Mouse (Mus musculus): ENCODE data around the gene Fev. TPM values are rescaled to one million over a fixed set of nuclear protein-coding genes. Genes with fewer than 3 reads are reported as not detected.

The Fev gene
- polyA plus RNA-seq, 1 experiment from 2014 or later: 0.23 TPM

DNA sequence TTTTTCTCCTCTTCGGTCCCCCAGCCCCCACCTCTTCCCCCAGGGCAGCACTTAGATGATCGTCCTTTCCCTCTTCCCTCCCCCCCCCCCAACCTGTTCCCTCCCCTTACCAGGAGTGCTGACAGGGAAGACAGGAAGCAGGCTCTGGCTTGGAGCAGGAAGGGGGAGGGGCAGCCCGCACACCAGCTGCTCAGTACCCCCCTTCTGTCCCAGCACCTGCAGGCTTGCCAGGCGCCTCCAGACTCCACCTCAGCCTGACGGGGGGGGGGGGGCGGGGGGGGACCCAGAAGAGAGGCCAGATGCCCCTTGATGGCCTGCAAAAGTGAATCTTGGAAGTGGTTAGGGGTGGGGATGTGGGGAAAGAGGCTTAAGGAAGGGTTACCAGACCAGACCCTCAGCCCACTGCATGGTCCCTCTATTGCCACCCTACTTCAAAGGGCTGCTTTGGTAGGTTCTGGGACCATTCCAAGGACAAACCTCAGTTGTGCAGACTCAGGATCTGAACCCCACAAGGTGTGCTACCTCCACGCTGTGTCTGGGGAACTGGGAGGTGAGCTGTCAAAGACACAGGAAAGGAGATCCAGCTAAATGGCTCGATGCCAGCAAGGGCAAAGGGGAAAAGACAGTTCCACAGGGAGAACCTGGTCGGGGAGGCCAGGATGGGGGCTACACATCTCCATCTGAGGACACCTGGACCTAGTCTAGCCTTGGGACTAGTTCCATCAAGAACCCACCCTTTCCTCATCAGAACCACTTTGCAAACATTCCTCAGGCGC, 13.6 kb upstream of the Fev start:
- H3K27ac ChIP-seq (ENCODE audit: low read depth, low read length): no peak overlapping the region
- ATAC-seq (replicated peaks; ENCODE audit: low FRiP score): no peak
- H3K27me3 ChIP-seq (replicated peaks; ENCODE audit: control insufficient read depth, insufficient read depth, low read length): peaks cover 95% of the 10 kb centered on the region
- no peak for DNase-seq (ENCODE audit: low spot score)
- H3K4me1 ChIP-seq (replicated peaks; ENCODE audit: control insufficient read depth, insufficient read depth, low read length): no peaks in the 10 kb centered on the region; the same call in 1 of the 2 replicates
- H3K9ac ChIP-seq (ENCODE audit: low read depth, low read length): no peak overlapping the region
- WGBS: 6% methylated on average over 7 of the region's 10 CpGs
- no peak overlapping the region for H3K4me3 ChIP-seq (ENCODE audit: low read depth, low read length)
- H3K36me3 ChIP-seq (ENCODE audit: control insufficient read depth, insufficient read depth, low read length): no peaks in the 10 kb centered on the region
- H3K9me3 ChIP-seq (ENCODE audit: control insufficient read depth, low read length): no peaks in the 10 kb centered on the region
- no peak overlapping the region for H3K4me2 ChIP-seq

- ATAC-seq (replicated peaks; ENCODE audit: low FRiP score): no peak
- no peak overlapping the region for H3K9ac ChIP-seq (ENCODE audit: low read depth, low read length)
- H3K27me3 ChIP-seq (replicated peaks; ENCODE audit: control insufficient read depth, insufficient read depth, low read length): peaks cover 93% of the 10 kb centered on the region
- no peak overlapping the region for H3K27ac ChIP-seq (ENCODE audit: low read depth, low read length)
- no peak overlapping the region for H3K4me3 ChIP-seq (ENCODE audit: low read depth, low read length)
- H3K4me2 ChIP-seq: no peak overlapping the region
- H3K36me3 ChIP-seq (ENCODE audit: control insufficient read depth, insufficient read depth, low read length): no peaks in the 10 kb centered on the region
- no peak for DNase-seq (ENCODE audit: low spot score)
- H3K4me1 ChIP-seq (replicated peaks; ENCODE audit: control insufficient read depth, insufficient read depth, low read length): no peaks in the 10 kb centered on the region; the same call in 1 of the 2 replicates
- no peaks in the 10 kb centered on the region for H3K9me3 ChIP-seq (ENCODE audit: control insufficient read depth, low read length)
- WGBS: 11% methylated on average over 7 of the region's 7 CpGs
Observed at GRCm38 (mm10) chr1:74897976-74898375, 12.8 kb upstream of the Fev start.

GRCm38 (mm10) chr1:74894966-74895365, 9.7 kb upstream of the Fev start:
- H3K27me3 ChIP-seq (replicated peaks; ENCODE audit: control insufficient read depth, insufficient read depth, low read length): peaks cover 92% of the 10 kb centered on the region
- no peaks in the 10 kb centered on the region; the same call in 1 of the 2 replicates for H3K4me1 ChIP-seq (replicated peaks; ENCODE audit: control insufficient read depth, insufficient read depth, low read length)
- H3K4me3 ChIP-seq (ENCODE audit: low read depth, low read length): no peak overlapping the region
- H3K36me3 ChIP-seq (ENCODE audit: control insufficient read depth, insufficient read depth, low read length): no peaks in the 10 kb centered on the region
- ATAC-seq (replicated peaks; ENCODE audit: low FRiP score) (no peak), DNase-seq (ENCODE audit: low spot score) (no peak)
- H3K9ac ChIP-seq (ENCODE audit: low read depth, low read length): no peak overlapping the region
- H3K27ac ChIP-seq (ENCODE audit: low read depth, low read length): no peak overlapping the region
- H3K9me3 ChIP-seq (ENCODE audit: control insufficient read depth, low read length): no peaks in the 10 kb centered on the region
- H3K4me2 ChIP-seq: no peak overlapping the region
- WGBS: 18% methylated on average over 4 of the region's 4 CpGs

DNA sequence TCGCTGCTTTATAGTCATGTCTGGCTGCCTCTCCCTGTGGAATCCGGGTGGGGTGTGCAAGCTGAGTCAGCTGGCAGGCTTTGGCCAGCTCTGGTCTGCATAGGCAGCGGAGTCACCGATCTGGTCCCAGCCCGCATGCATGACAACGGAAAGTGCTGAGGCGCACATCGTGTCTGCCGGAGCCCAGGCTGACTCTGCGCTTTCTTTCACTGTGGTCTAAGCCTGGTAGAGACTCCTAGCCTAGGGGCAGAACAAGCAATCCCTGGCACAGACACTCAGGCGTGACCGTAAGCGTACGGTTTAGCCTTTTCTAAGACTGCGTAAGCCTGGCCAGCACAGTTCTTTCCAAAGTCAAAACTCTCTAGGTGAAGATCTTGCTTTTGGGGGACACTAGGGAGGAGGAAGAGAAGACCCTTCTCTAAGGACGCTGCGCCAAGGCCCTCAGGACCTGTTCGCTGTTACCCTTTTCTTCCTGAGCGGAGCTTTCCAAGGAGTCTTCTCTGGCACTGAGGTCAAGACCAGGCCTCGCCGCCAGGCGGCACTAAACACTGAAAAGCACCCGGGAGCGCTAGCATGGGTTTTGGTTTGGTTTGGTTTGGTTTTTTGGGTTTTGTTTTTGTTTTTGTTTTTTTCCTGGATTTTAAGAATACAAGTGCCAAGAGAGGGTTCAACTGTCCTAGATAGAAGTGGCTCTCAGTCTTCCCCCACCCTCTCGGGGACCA, 8.1 kb upstream of the Fev start, which contains the start of gene Cryba2:
TSS of gene Cryba2 (minus strand) at position 10 of the 722 bp plus-strand sequence.
- no peaks in the 10 kb centered on the region for H3K4me1 ChIP-seq (replicated peaks; ENCODE audit: control insufficient read depth, insufficient read depth, low read length)
- DNase-seq (ENCODE audit: low spot score) (no peak), ATAC-seq (replicated peaks; ENCODE audit: low FRiP score) (no peak)
- no peak within 1 kb of the TSS for H3K9ac ChIP-seq (ENCODE audit: low read depth, low read length)
- no peaks in the 10 kb centered on the region for H3K9me3 ChIP-seq (ENCODE audit: control insufficient read depth, low read length)
- H3K4me3 ChIP-seq (ENCODE audit: low read depth, low read length): no peak within 1 kb of the TSS
- H3K27ac ChIP-seq (ENCODE audit: low read depth, low read length): no peak within 1 kb of the TSS
- WGBS: 9% methylated on average over 25 of the region's 25 CpGs
- H3K27me3 ChIP-seq (replicated peaks; ENCODE audit: control insufficient read depth, insufficient read depth, low read length): peaks cover 84% of the 10 kb centered on the region
- no peak within 1 kb of the TSS for H3K4me2 ChIP-seq
- H3K36me3 ChIP-seq (ENCODE audit: control insufficient read depth, insufficient read depth, low read length): no peaks in the 10 kb centered on the region

DNA sequence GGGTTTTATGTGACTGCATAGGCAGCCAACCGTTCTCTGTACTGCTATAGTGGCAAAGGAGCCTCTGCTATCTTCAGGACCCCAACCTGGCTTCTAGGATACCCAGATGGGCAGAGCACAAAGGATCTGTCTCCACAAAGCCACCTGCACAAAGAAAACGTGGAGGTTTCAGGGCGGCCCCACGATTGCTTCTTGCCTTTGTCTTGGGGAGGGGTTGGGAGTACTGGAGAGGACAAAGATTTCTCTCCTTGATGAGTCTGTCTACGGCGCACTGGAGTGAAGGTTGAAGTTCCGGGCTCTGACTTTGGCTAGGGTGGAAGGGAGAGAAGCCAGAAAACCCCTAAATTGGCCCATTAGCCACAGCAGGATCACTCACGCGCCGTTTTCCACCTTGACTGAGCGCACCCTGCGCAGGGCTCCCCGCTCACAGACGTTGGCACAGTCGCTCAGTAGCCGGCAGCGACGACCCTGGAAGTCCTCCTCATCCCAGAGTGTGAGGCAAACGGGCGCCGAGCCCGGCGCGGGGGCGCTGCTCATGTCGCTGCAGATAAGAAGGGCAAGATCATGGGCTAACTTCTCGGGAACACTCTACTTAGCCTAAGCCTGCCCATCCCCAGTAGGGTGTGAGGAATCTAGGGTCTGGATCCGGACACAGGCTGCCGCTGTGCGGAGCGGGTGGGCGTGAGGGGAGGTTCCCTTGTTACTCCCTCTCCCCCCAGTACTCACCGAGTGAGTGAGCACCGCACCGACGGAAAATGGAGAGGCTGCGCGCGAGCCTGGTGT, 7.3 kb upstream of the Fev start:
- no peaks in the 10 kb centered on the region for H3K9me3 ChIP-seq (ENCODE audit: control insufficient read depth, low read length)
- DNase-seq (ENCODE audit: low spot score) (no peak), ATAC-seq (replicated peaks; ENCODE audit: low FRiP score) (no peak)
- no peak overlapping the region for H3K9ac ChIP-seq (ENCODE audit: low read depth, low read length)
- H3K4me3 ChIP-seq (ENCODE audit: low read depth, low read length): no peak overlapping the region
- no peaks in the 10 kb centered on the region for H3K4me1 ChIP-seq (replicated peaks; ENCODE audit: control insufficient read depth, insufficient read depth, low read length)
- H3K36me3 ChIP-seq (ENCODE audit: control insufficient read depth, insufficient read depth, low read length): no peaks in the 10 kb centered on the region
- H3K4me2 ChIP-seq: no peak overlapping the region
- H3K27me3 ChIP-seq (replicated peaks; ENCODE audit: control insufficient read depth, insufficient read depth, low read length): peaks cover 82% of the 10 kb centered on the region
- 4% methylated on average over 39 of the region's 39 CpGs for WGBS
- no peak overlapping the region for H3K27ac ChIP-seq (ENCODE audit: low read depth, low read length)

- Histone ChIP-seq H3K36me3 (ENCODE audit: control insufficient read depth, insufficient read depth, low read length) (no peaks in the 10 kb centered on the region), H3K9ac (ENCODE audit: low read depth, low read length) (no peak overlapping the region), H3K4me1 (replicated peaks; ENCODE audit: control insufficient read depth, insufficient read depth, low read length) (no peaks in the 10 kb centered on the region), H3K4me2 (no peak overlapping the region), H3K4me3 (ENCODE audit: low read depth, low read length) (no peak overlapping the region), H3K9me3 (ENCODE audit: control insufficient read depth, low read length) (no peaks in the 10 kb centered on the region), H3K27me3 (replicated peaks; ENCODE audit: control insufficient read depth, insufficient read depth, low read length) (peaks cover 81% of the 10 kb centered on the region), H3K27ac (ENCODE audit: low read depth, low read length) (no peak overlapping the region)
- 0% methylated on average over 2 of the region's 8 CpGs for WGBS
- DNase-seq (ENCODE audit: low spot score): no peak
- ATAC-seq (replicated peaks; ENCODE audit: low FRiP score): no peak
Observed at GRCm38 (mm10) chr1:74891513-74891912, 6.3 kb upstream of the Fev start.

DNA sequence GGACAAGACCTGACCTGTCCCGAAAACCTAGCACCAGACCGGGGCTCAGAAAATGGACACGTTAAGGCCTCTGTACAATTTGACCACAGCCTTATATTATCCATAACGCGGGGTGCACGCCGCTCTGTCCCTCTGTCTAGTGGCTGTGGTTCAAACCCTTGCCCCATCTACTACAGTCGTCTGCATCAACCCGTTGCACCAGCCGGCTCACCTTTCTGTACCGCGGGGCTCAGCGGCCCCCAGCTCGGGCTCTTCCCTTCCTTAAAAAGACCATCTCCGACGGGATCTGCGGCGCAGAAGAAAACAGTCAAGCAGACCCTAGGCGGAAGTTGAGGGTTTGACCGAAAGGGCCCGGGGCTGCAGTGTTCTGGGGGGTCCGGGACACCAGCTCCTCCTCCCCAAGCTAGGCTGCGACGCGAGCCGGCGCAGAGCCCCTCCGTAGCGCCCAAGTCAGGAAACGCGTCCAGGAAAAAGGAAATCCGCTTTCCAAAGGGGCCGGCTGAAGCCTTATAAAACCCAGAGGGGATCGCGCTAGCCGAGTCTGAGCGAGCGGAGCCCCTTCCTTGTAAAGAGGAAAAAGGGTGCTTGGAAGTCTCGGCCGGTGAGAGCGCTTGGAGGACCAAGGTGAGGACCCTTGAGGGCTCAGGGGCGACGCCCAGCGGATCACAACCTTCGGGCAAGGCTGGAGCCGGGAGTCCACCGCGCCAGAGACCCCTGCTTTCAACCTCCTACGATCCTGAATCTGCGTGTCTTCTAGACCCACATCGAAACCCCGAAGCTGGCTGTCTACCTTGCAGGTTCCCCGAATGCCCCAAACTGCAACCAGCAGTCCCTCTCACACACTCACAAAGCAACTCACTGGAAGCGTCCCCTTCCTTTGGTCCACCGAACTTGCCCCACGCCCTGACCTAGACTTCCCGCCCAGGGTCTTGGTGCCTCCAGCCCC, 750 bp downstream of the Fev start:
- Histone ChIP-seq H3K9me3 (ENCODE audit: control insufficient read depth, low read length) (no peaks in the 10 kb centered on the region), H3K4me3 (ENCODE audit: low read depth, low read length) (peak overlapping the region; percentile 30), H3K9ac (ENCODE audit: low read depth, low read length) (no peak overlapping the region), H3K4me1 (replicated peaks; ENCODE audit: control insufficient read depth, insufficient read depth, low read length) (peaks cover 9% of the 10 kb centered on the region; the same call in 1 of the 2 replicates), H3K36me3 (ENCODE audit: control insufficient read depth, insufficient read depth, low read length) (no peaks in the 10 kb centered on the region), H3K27me3 (replicated peaks; ENCODE audit: control insufficient read depth, insufficient read depth, low read length) (peaks cover 79% of the 10 kb centered on the region), H3K27ac (ENCODE audit: low read depth, low read length) (no peak overlapping the region), H3K4me2 (peak overlapping the region; percentile 53)
- DNase-seq (ENCODE audit: low spot score) (no peak), ATAC-seq (replicated peaks; ENCODE audit: low FRiP score) (no peak)
- 1% methylated on average over 57 of the region's 57 CpGs for WGBS

GRCm38 (mm10) chr1:74883441-74883840, 1.8 kb downstream of the Fev start:
- no peak for ATAC-seq (replicated peaks; ENCODE audit: low FRiP score)
- H3K4me2 ChIP-seq: no peak overlapping the region
- WGBS: 6% methylated on average over 5 of the region's 5 CpGs
- H3K27ac ChIP-seq (ENCODE audit: low read depth, low read length): no peak overlapping the region
- DNase-seq (ENCODE audit: low spot score): no peak
- H3K9ac ChIP-seq (ENCODE audit: low read depth, low read length): no peak overlapping the region
- peaks cover 9% of the 10 kb centered on the region; the same call in 1 of the 2 replicates for H3K4me1 ChIP-seq (replicated peaks; ENCODE audit: control insufficient read depth, insufficient read depth, low read length)
- no peaks in the 10 kb centered on the region for H3K9me3 ChIP-seq (ENCODE audit: control insufficient read depth, low read length)
- H3K4me3 ChIP-seq (ENCODE audit: low read depth, low read length): no peak overlapping the region
- H3K36me3 ChIP-seq (ENCODE audit: control insufficient read depth, insufficient read depth, low read length): no peaks in the 10 kb centered on the region
- peaks cover 85% of the 10 kb centered on the region for H3K27me3 ChIP-seq (replicated peaks; ENCODE audit: control insufficient read depth, insufficient read depth, low read length)

All from liver, embryonic 11.5 days (tissue).